Mouse (Mus musculus) kidney, embryonic 16.5 days (tissue): ENCODE measurements around the gene Zfp212. TPM values are rescaled to one million over a fixed set of nuclear protein-coding genes. Genes with fewer than 3 reads are reported as not detected.
A peak's percentile ranks its signal among the peaks of the same experiment; 100 is the strongest.
"Not testable (repeated sequence)": the region's sequence is repeated elsewhere in the genome, so short reads cannot be mapped to it uniquely, and the experiment has no call there.

Source experiments
- ATAC-seq: fragments of 200-750 bp; cut with Nextera tagmentation; 2 replicates; pipeline ENCODE4 v1.8.0; 2017; ENCODE audit warnings: moderate TSS enrichment; ENCODE audit not compliant: low FRiP score, low TSS enrichment
- H3K27ac ChIP-seq: fragments of 300-500 bp; sonication (generic); 2 replicates; pipeline ENCODE4 v1.5.1; 2014; ENCODE audit warnings: low read length
- H3K27me3 ChIP-seq: fragments of 300-500 bp; sonication (generic); 2 replicates; pipeline ENCODE4 v1.6.1; 2014; ENCODE audit warnings: low read length, control low read depth, mixed read lengths; ENCODE audit not compliant: insufficient read depth
- H3K36me3 ChIP-seq: fragments of 300-500 bp; sonication (generic); 2 replicates; pipeline ENCODE4 v1.6.1; 2014; ENCODE audit warnings: low read length, control low read depth, mixed read lengths; ENCODE audit not compliant: insufficient read depth
- H3K4me1 ChIP-seq: fragments of 300-500 bp; sonication (generic); 2 replicates; pipeline ENCODE4 v1.6.1; 2014; ENCODE audit warnings: low read length, control low read depth, mixed read lengths; ENCODE audit not compliant: insufficient read depth
- H3K4me2 ChIP-seq: fragments of 300-500 bp; sonication (generic); replicated peaks from 2 replicates; pipeline ENCODE4 v1.6.1; 2014; ENCODE audit warnings: low read depth, low read length
- H3K4me3 ChIP-seq: fragments of 300-500 bp; sonication (generic); 2 replicates; pipeline ENCODE4 v1.5.1; 2014; ENCODE audit warnings: mild to moderate bottlenecking, low read length
- H3K9ac ChIP-seq: fragments of 300-500 bp; sonication (generic); replicated peaks from 2 replicates; pipeline ENCODE4 v1.6.1; 2014; ENCODE audit warnings: low read length
- H3K9me3 ChIP-seq: fragments of 300-500 bp; sonication (generic); 2 replicates; pipeline ENCODE4 v1.6.1; 2016; ENCODE audit warnings: low read length, control low read depth
- WGBS: fragments of 180-500 bp; shearing (Covaris S2); extraction: QIAGEN DNeasy Blood & Tissue Kit; methylation state at CpG from one replicate; pipeline ENCODE4 v1.1.7; 2014; 5-methylcytosine and 5-hydroxymethylcytosine counted together
- polyA plus RNA-seq: library from polyadenylated mRNA; unstranded; fragments of >200 nt; fragmentation: Nextera tagmentation; extraction: Ambion mirVana; gene quantifications from 2 replicates; pipeline ENCODE4 v1.2.1, GENCODE M21; 2015

Zfp212 gene
- polyA plus RNA-seq, 1 experiment from 2014 or later, result 19.4 TPM

DNA sequence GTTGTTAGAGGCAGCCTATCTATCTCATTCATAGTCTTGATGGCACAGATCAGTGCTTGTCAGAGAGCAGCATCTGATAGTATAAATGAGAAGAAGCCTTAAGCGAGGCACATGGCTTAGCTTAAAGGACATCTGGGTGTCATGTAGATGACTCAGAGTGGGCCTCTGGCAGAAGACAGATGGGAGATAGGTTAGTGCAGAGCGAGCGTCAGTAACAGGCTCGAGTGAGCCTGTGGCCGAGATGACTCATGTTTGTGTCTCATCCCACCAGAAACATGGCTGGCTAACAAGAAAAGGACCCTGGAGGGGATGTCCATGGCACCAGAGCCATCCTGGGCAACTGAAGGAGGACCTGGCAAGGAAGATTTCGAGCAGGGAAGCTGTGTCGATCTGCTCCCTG, 42.8 kb downstream of the Zfp212 start:
- Histone ChIP-seq H3K4me1 (no peaks in the 10 kb centered on the region), H3K36me3 (peaks cover 13% of the 10 kb centered on the region), H3K27ac (no peak overlapping the region), H3K9me3 (no peaks in the 10 kb centered on the region), H3K4me2 (no peak overlapping the region), H3K4me3 (no peak overlapping the region), H3K9ac (no peak overlapping the region), H3K27me3 (no peaks in the 10 kb centered on the region)
- ATAC-seq, result no peak
- 81% methylated on average over 7 of the region's 7 CpGs for WGBS

DNA sequence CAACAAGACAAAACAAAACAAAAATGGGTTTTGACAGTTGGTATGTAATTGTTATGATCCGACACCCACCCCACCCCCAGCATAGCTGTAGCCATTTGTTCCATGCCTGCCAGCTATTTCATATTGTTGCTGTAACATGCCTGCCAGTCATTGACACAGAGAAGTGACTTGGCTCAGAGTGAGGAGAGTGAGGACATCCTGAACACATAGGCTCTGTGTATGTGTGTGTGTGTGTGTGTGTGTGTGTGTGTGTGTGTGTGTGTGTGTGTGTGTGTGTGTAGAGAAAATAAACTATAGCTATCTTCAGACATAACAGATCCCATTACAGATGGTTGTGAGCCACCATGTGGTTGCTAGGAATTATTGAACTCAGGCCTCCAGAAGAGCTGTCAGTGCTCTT, 47.9 kb downstream of the Zfp212 start:
- ATAC-seq, H3K9ac ChIP-seq, H3K27me3 ChIP-seq, H3K4me3 ChIP-seq, H3K9me3 ChIP-seq, H3K4me1 ChIP-seq, H3K27ac ChIP-seq, H3K4me2 ChIP-seq: not testable (repeated sequence)
- peaks cover 13% of the 10 kb centered on the region for H3K36me3 ChIP-seq
- WGBS, result 82% methylated on average over 1 of the region's 1 CpGs

DNA sequence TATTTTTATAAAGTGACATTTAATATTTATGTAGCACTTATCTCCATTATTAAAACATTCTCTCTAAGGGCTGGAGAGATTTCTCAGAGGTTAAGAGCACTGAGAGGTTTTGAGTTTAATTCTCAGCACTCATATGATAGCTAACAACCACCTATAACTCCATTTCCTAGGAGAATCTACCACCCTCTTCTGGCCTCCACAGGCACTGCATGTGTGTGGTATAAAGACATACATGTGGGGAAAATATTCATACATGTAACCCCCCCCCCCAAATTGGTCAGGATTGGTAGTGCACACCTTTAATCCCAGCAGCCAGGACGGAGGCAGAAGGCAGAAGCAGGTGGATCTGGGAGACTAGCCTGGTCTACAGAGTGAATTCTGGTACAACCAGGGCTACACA, 54.3 kb downstream of the Zfp212 start:
- no peak overlapping the region for H3K27ac ChIP-seq
- no peak overlapping the region for H3K9ac ChIP-seq
- H3K4me1 ChIP-seq, result no peaks in the 10 kb centered on the region
- ATAC-seq, result no peak
- H3K36me3 ChIP-seq, result no peaks in the 10 kb centered on the region
- no peaks in the 10 kb centered on the region for H3K27me3 ChIP-seq
- WGBS, result 92% methylated on average over 1 of the region's 1 CpGs
- no peak overlapping the region for H3K4me2 ChIP-seq
- no peak overlapping the region for H3K4me3 ChIP-seq
- H3K9me3 ChIP-seq, result no peaks in the 10 kb centered on the region

DNA sequence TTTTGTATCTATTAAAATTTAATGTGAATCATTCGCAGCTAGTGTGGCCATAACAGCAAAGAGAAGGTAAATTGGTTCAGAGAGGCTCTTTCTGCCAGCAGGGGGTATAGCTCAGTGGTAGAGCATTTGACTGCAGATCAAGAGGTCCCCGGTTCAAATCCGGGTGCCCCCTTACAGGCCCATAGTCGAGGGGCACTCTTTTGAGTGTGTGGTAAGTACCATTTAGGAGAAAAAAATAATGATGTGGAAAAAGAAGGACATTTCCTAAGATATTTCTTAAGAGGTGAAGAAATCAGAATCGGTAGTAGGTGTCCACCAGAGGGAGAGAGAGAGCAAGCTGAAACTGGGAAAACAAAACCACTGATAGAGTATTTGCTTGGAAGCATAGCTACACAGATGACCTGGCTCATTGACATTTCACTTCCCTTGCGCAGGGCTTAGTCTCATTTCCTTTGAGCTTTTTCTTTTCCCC, 58.7 kb downstream of the Zfp212 start:
- Histone ChIP-seq H3K27ac (no peak overlapping the region), H3K4me2 (no peak overlapping the region), H3K4me3 (no peak overlapping the region), H3K9ac (no peak overlapping the region), H3K27me3 (no peaks in the 10 kb centered on the region), H3K36me3 (no peaks in the 10 kb centered on the region), H3K4me1 (no peaks in the 10 kb centered on the region), H3K9me3 (no peaks in the 10 kb centered on the region)
- peak; percentile 83 for ATAC-seq
- WGBS, result 14% methylated on average over 6 of the region's 6 CpGs

Other genes with a start within 250 kb of the Zfp212 start
- gene Pdia4, start 107.0 kb upstream of the Zfp212 start, polyA plus RNA-seq, result 397 and 399 TPM in 2 replicates
- 3.6 and 3.9 TPM in 2 replicates for gene Zfp786, start 89.6 kb upstream of the Zfp212 start, polyA plus RNA-seq
- 9.1 and 10.8 TPM in 2 replicates for gene Zfp398, start 84.8 kb upstream of the Zfp212 start, polyA plus RNA-seq
- 17.8 and 18.7 TPM in 2 replicates for gene Zfp282, start 43.3 kb upstream of the Zfp212 start, polyA plus RNA-seq
- 8.9 and 11.0 TPM in 2 replicates for gene Zfp956, start 32.9 kb downstream of the Zfp212 start, polyA plus RNA-seq
- gene Zfp777, start 128.4 kb downstream of the Zfp212 start, polyA plus RNA-seq, result 7.9 and 9.0 TPM in 2 replicates
- 9.1 and 16.4 TPM in 2 replicates for gene Zfp746, start 166.1 kb downstream of the Zfp212 start, polyA plus RNA-seq